ENCODE assay signal across 21 mouse cellular contexts in the genomic region with DNA sequence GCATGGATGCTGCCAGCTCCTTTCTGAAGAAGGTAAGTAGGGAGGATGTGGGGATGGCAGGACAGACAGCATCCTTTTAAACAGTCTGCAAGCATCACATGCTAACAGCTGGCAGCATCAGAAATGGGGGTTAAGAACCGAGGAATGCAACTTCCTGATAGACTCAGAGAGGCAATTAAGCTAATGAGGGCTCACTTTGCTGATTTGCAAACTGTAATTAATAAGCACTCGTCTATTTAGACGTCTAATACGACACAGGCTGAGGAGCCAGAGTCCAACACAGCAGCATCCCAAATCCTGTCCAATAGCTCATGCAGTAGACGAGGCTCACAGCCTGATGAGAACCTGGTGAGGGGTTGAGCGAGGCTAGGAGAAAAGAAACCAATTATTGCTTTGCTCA. TPM values are rescaled to one million over a fixed set of nuclear protein-coding genes. Genes with fewer than 3 reads are reported as not detected.
DNase-seq lines count a peak whose midpoint lies in the region; ATAC-seq and TF ChIP-seq lines count a peak whose summit lies in the region.
"Had no signal": no experiment of that assay in that cellular context is flagged by ENCODE, and none has a peak within 500 bp of the region (broad histone marks: within the 10 kb centered on the region; RNA-seq: fewer than 3 reads in every experiment).

No protein-coding gene starts in this region.

- no peak for TF ChIP-seq POLR2A in brain, embryonic 14.5 days (IDR thresholded peaks at IDR 0.05; ENCODE audit: borderline replicate concordance, extremely low read depth, insufficient read depth, insufficient read length, poor library complexity, severe bottlenecking)

- H3K27ac ChIP-seq in forebrain, postnatal 0 days (ENCODE audit: low read depth, low read length), result no peak overlapping the region
- H3K27ac ChIP-seq in forebrain, embryonic 10.5 days, result no peak overlapping the region
- H3K27ac ChIP-seq in midbrain, embryonic 13.5 days, result no peak overlapping the region
- H3K27ac ChIP-seq: embryonic facial prominence, embryonic 13.5 days; embryonic facial prominence, embryonic 15.5 days; forebrain, embryonic 13.5 days had no signal

- H3K9me3 ChIP-seq in forebrain, postnatal 0 days (ENCODE audit: low read length), result no peaks in the 10 kb centered on the region
- no peaks in the 10 kb centered on the region for H3K9me3 ChIP-seq in forebrain, embryonic 10.5 days
- H3K9me3 ChIP-seq in midbrain, embryonic 13.5 days, result no peaks in the 10 kb centered on the region
- H3K9me3 ChIP-seq: embryonic facial prominence, embryonic 13.5 days; embryonic facial prominence, embryonic 15.5 days; forebrain, embryonic 13.5 days had no signal

- no peak overlapping the region for H3K4me3 ChIP-seq in forebrain, postnatal 0 days (ENCODE audit: low read depth, low read length)
- H3K4me3 ChIP-seq in forebrain, embryonic 10.5 days, result no peak overlapping the region
- H3K4me3 ChIP-seq in midbrain, embryonic 13.5 days (replicated peaks), result no peak overlapping the region
- H3K4me3 ChIP-seq: embryonic facial prominence, embryonic 13.5 days; embryonic facial prominence, embryonic 15.5 days; erythroblast, embryonic 14.5 days; forebrain, embryonic 13.5 days had no signal

- no peaks in the 10 kb centered on the region for H3K27me3 ChIP-seq in forebrain, postnatal 0 days (ENCODE audit: insufficient read depth, low read length)
- H3K27me3 ChIP-seq in forebrain, embryonic 10.5 days (ENCODE audit: poor library complexity, severe bottlenecking), result peaks cover 7% of the 10 kb centered on the region; the same call in 1 of the 2 replicates
- 0 out of 2 replicates have a peak, but pooled peaks cover 5% of the 10 kb centered on the region for H3K27me3 ChIP-seq in midbrain, embryonic 13.5 days
- H3K27me3 ChIP-seq: embryonic facial prominence, embryonic 13.5 days; embryonic facial prominence, embryonic 15.5 days had no signal

- peak; percentile 25; the same call in 1 of the 2 replicates for ATAC-seq in forebrain, postnatal 0 days
- ATAC-seq in midbrain, embryonic 13.5 days, result no peak
- ATAC-seq: activated CD4-positive, CD25-positive, alpha-beta regulatory T cell, adult 4 months; forebrain, embryonic 13.5 days; Patski had no signal

- no peak for DNase-seq in forebrain, postnatal 0 days
- DNase-seq in forebrain, embryonic 10.5 days (ENCODE audit: extremely low spot score, low spot score), result no peak
- DNase-seq in Muller cell, postnatal 12 days (ENCODE audit: inconsistent ontology term), result peak; percentile 39
- peak; percentile 66 for DNase-seq in brain, embryonic 14.5 days (ENCODE audit: low read depth)
- DNase-seq: adrenal gland, adult 8-10 months; adrenal gland, postnatal 14 days; adrenal gland, postnatal 36 days; cerebellum, adult 11 months; cerebellum, adult 18-20 months; cerebellum, adult 8-10 months; cerebellum, adult 9-11 months; cerebellum, postnatal 14 days; cerebellum, postnatal 36 days; embryo, embryonic 11 days had no signal

- H3K4me2 ChIP-seq in forebrain, postnatal 0 days (ENCODE audit: low read depth), result no peak overlapping the region
- no peak overlapping the region for H3K4me2 ChIP-seq in midbrain, embryonic 13.5 days (replicated peaks)
- H3K4me2 ChIP-seq: embryonic facial prominence, embryonic 13.5 days; embryonic facial prominence, embryonic 15.5 days; forebrain, embryonic 13.5 days had no signal

- H3K36me3 ChIP-seq in forebrain, postnatal 0 days (ENCODE audit: insufficient read depth), result no peaks in the 10 kb centered on the region
- no peaks in the 10 kb centered on the region for H3K36me3 ChIP-seq in forebrain, embryonic 10.5 days (replicated peaks)
- no peaks in the 10 kb centered on the region for H3K36me3 ChIP-seq in midbrain, embryonic 13.5 days
- H3K36me3 ChIP-seq: embryonic facial prominence, embryonic 13.5 days; embryonic facial prominence, embryonic 15.5 days had no signal

- WGBS in forebrain, postnatal 0 days, result 27% methylated on average over 6 of the region's 6 CpGs
- 73% methylated on average over 6 of the region's 6 CpGs for WGBS in forebrain, embryonic 10.5 days
- WGBS in midbrain, embryonic 13.5 days, result 70% methylated on average over 6 of the region's 6 CpGs

- no peaks in the 10 kb centered on the region for H3K4me1 ChIP-seq in forebrain, postnatal 0 days (ENCODE audit: insufficient read depth)
- peaks cover 36% of the 10 kb centered on the region for H3K4me1 ChIP-seq in forebrain, embryonic 10.5 days
- H3K4me1 ChIP-seq in midbrain, embryonic 13.5 days (replicated peaks), result peaks cover 9% of the 10 kb centered on the region

- no peak overlapping the region for H3K9ac ChIP-seq in forebrain, postnatal 0 days
- no peak overlapping the region for H3K9ac ChIP-seq in midbrain, embryonic 13.5 days (replicated peaks)
- H3K9ac ChIP-seq: embryonic facial prominence, embryonic 13.5 days; embryonic facial prominence, embryonic 15.5 days; forebrain, embryonic 13.5 days had no signal

- no peak for TF ChIP-seq CTCF in forebrain, postnatal 0 days (IDR thresholded peaks at IDR 0.05; ENCODE audit: low read depth)
- no peak for TF ChIP-seq CTCF in brain, embryonic 14.5 days (IDR thresholded peaks at IDR 0.05; ENCODE audit: borderline replicate concordance, extremely low read depth, insufficient read depth, insufficient read length)

RNA-seq across cellular contexts. Expression of gene Snx20, which starts 25.7 kb away (rescaled TPM):
- 1.5 and 1.6 TPM in 2 replicates for total RNA-seq in forebrain, postnatal 0 days (2014; rRNA removed)
- 1.9 and 2.0 TPM in 2 replicates for polyA plus RNA-seq in forebrain, postnatal 0 days (2015; fragmentation: Nextera tagmentation; extraction: Ambion mirVana)
- polyA plus RNA-seq in forebrain, embryonic 10.5 days (2016; fragmentation: Nextera tagmentation; extraction: Ambion mirVana), result 0.47 and 1.0 TPM in 2 replicates
- 0.78 and 0.92 TPM in 2 replicates for polyA plus RNA-seq in brain, embryonic 14.5 days (2012; rRNA removed)
- polyA plus RNA-seq in midbrain, embryonic 13.5 days (2015; fragmentation: Nextera tagmentation; extraction: Ambion mirVana), result 0.90 and 1.1 TPM in 2 replicates

RNA-seq across cellular contexts. Expression of gene Nod2, which starts 36.8 kb away (rescaled TPM):
- 0.38 and 0.76 TPM in 2 replicates for total RNA-seq in forebrain, postnatal 0 days (2014; rRNA removed)
- 0.05 and 0.06 TPM in 2 replicates for polyA plus RNA-seq in forebrain, postnatal 0 days (2015; fragmentation: Nextera tagmentation; extraction: Ambion mirVana)
- polyA plus RNA-seq in forebrain, embryonic 10.5 days (2016; fragmentation: Nextera tagmentation; extraction: Ambion mirVana), result 0.07 and 0.20 TPM in 2 replicates
- polyA plus RNA-seq in brain, embryonic 14.5 days (2012; rRNA removed), result 0.16 and 0.34 TPM in 2 replicates
- polyA plus RNA-seq in midbrain, embryonic 13.5 days (2015; fragmentation: Nextera tagmentation; extraction: Ambion mirVana), result 0.06 and 0.08 TPM in 2 replicates
- polyA plus RNA-seq: erythroblast, embryonic 14.5 days; Patski had no signal

Comparison
In these comparisons a context has a peak if more than half of its experiments do, and no peak if none do; other contexts are left out.
1. DNase-seq: peak in Muller cell, postnatal 12 days (single experiment) and brain, embryonic 14.5 days (single experiment); none in forebrain, postnatal 0 days (single experiment) and forebrain, embryonic 10.5 days (single experiment).